Mouse (Mus musculus): ENCODE data around the gene Kdm3a. TPM values are rescaled to one million over a fixed set of nuclear protein-coding genes. Genes with fewer than 3 reads are reported as not detected.

Kdm3a gene
- polyA plus RNA-seq, 1 experiment from 2014 or later, result 27.7 TPM

- H3K27ac ChIP-seq (replicated peaks; ENCODE audit: low read depth, low read length), result no peak overlapping the region
- 76% methylated on average over 3 of the region's 3 CpGs for WGBS
- DNase-seq (ENCODE audit: low spot score) (no peak), ATAC-seq (ENCODE audit: low read depth) (no peak)
- no peak overlapping the region for H3K4me3 ChIP-seq (ENCODE audit: low read depth, low read length)
- no peaks in the 10 kb centered on the region for H3K27me3 ChIP-seq (replicated peaks; ENCODE audit: control insufficient read depth, insufficient read depth, low read length)
- peaks cover 31% of the 10 kb centered on the region for H3K36me3 ChIP-seq (ENCODE audit: control insufficient read depth, insufficient read depth, low read length)
- no peak overlapping the region for H3K4me2 ChIP-seq (ENCODE audit: low read depth, low read length)
- H3K9me3 ChIP-seq (ENCODE audit: control insufficient read depth, low read length), result no peaks in the 10 kb centered on the region
- no peaks in the 10 kb centered on the region for H3K4me1 ChIP-seq (ENCODE audit: control insufficient read depth, insufficient read depth, low read length)
- H3K9ac ChIP-seq (ENCODE audit: low read depth, low read length), result no peak overlapping the region
These were observed 64.2 kb downstream of the Kdm3a start for GRCm38 (mm10) chr6:71568616-71569015.

- ATAC-seq (ENCODE audit: low read depth) (no peak), DNase-seq (ENCODE audit: low spot score) (no peak)
- Histone ChIP-seq H3K27me3 (replicated peaks; ENCODE audit: control insufficient read depth, insufficient read depth, low read length) (no peaks in the 10 kb centered on the region), H3K9ac (ENCODE audit: low read depth, low read length) (no peak overlapping the region), H3K4me2 (ENCODE audit: low read depth, low read length) (no peak overlapping the region), H3K4me1 (ENCODE audit: control insufficient read depth, insufficient read depth, low read length) (no peaks in the 10 kb centered on the region), H3K9me3 (ENCODE audit: control insufficient read depth, low read length) (no peaks in the 10 kb centered on the region), H3K4me3 (ENCODE audit: low read depth, low read length) (no peak overlapping the region), H3K27ac (replicated peaks; ENCODE audit: low read depth, low read length) (no peak overlapping the region), H3K36me3 (ENCODE audit: control insufficient read depth, insufficient read depth, low read length) (peaks cover 6% of the 10 kb centered on the region; the same call in 1 of the 2 replicates)
- WGBS, result 96% methylated on average over 2 of the region's 2 CpGs
These were observed 76.0 kb downstream of the Kdm3a start for GRCm38 (mm10) chr6:71556826-71557225.

- no peaks in the 10 kb centered on the region; the same call in 1 of the 2 replicates for H3K36me3 ChIP-seq (ENCODE audit: control insufficient read depth, insufficient read depth, low read length)
- no peak overlapping the region for H3K4me2 ChIP-seq (ENCODE audit: low read depth, low read length)
- no peak for ATAC-seq (ENCODE audit: low read depth)
- no peak overlapping the region for H3K4me3 ChIP-seq (ENCODE audit: low read depth, low read length)
- no peaks in the 10 kb centered on the region for H3K4me1 ChIP-seq (ENCODE audit: control insufficient read depth, insufficient read depth, low read length)
- H3K9ac ChIP-seq (ENCODE audit: low read depth, low read length), result no peak overlapping the region
- no peak for DNase-seq (ENCODE audit: low spot score)
- WGBS, result 91% methylated on average over 2 of the region's 2 CpGs
- no peaks in the 10 kb centered on the region for H3K27me3 ChIP-seq (replicated peaks; ENCODE audit: control insufficient read depth, insufficient read depth, low read length)
- no peak overlapping the region for H3K27ac ChIP-seq (replicated peaks; ENCODE audit: low read depth, low read length)
- H3K9me3 ChIP-seq (ENCODE audit: control insufficient read depth, low read length), result no peaks in the 10 kb centered on the region
These were observed 77.3 kb downstream of the Kdm3a start for GRCm38 (mm10) chr6:71555507-71555951.

DNA sequence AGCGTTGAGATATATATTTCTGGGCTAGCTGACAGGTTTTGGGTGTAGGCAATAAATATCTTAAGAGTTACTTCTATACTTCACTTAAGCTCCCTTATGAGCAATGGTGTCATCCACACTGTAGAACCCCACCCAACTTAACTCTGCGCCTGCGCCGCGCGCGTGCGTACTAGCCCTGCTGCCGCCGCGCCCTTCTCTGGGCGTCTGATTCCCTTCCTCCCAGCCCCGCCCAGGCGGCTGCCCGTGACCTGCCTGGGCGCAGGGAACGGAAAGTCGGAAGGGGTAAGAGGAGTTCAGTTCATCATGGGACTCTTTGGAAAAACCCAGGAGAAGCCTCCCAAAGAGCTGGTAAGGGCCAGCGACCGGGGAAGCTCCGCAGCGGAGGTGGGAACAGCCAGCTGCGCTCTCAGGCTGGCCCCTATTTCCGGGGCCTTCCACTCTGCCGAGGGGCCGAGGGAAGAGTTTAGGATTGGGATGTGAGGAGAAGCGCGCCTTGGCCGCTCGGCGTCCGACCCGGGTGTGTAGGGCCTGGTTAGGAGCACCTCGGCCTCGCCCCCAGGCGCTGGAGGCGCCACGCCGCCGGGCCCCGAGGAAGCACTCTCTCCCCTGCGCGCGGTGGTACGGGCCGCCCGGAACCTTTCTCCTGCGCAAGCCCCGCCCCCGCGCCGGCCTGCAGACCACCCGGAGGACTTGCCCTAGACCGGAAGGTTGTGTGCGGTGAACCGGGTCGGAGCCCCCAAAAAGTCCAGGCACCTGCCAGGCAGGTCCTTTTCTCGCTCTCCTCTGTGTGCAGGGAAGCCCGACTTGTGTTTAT lies 88.9 kb downstream of the Kdm3a start, which contains the start of gene Chmp3:
TSS of gene Chmp3 (plus strand) at position 112 of the 814 bp plus-strand sequence.
- ATAC-seq (ENCODE audit: low read depth), result peak; percentile 99
- no peaks in the 10 kb centered on the region for H3K4me1 ChIP-seq (ENCODE audit: control insufficient read depth, insufficient read depth, low read length)
- peak; percentile 94 for DNase-seq (ENCODE audit: low spot score)
- H3K27me3 ChIP-seq (replicated peaks; ENCODE audit: control insufficient read depth, insufficient read depth, low read length), result no peaks in the 10 kb centered on the region
- peak within 1 kb of the TSS; percentile 65 for H3K4me3 ChIP-seq (ENCODE audit: low read depth, low read length)
- H3K9ac ChIP-seq (ENCODE audit: low read depth, low read length), result peak within 1 kb of the TSS; percentile 94
- no peaks in the 10 kb centered on the region for H3K9me3 ChIP-seq (ENCODE audit: control insufficient read depth, low read length)
- peak within 1 kb of the TSS; percentile 97 for H3K27ac ChIP-seq (replicated peaks; ENCODE audit: low read depth, low read length)
- H3K36me3 ChIP-seq (ENCODE audit: control insufficient read depth, insufficient read depth, low read length), result peaks cover 5% of the 10 kb centered on the region; the same call in 1 of the 2 replicates
- H3K4me2 ChIP-seq (ENCODE audit: low read depth, low read length), result peak within 1 kb of the TSS; percentile 66
- under 1% methylated on average over 42 of the region's 59 CpGs for WGBS

Other genes with a start within 250 kb of the Kdm3a start
- gene Rmnd5a, start 192.4 kb downstream of the Kdm3a start, polyA plus RNA-seq (2014; fragmentation: Nextera tagmentation; extraction: Ambion mirVana), result 8.3 and 9.6 TPM in 2 replicates
- 20.7 and 21.2 TPM in 2 replicates for gene Rnf103, start 139.1 kb downstream of the Kdm3a start, polyA plus RNA-seq (2014; fragmentation: Nextera tagmentation; extraction: Ambion mirVana)
- gene Chmp3, start 89.2 kb downstream of the Kdm3a start, polyA plus RNA-seq (2014; fragmentation: Nextera tagmentation; extraction: Ambion mirVana), result 69.6 and 70.3 TPM in 2 replicates
- 28.4 and 29.3 TPM in 2 replicates for gene Reep1, start 74.6 kb upstream of the Kdm3a start, polyA plus RNA-seq (2014; fragmentation: Nextera tagmentation; extraction: Ambion mirVana)
- gene Mrpl35, start 194.0 kb upstream of the Kdm3a start, polyA plus RNA-seq (2014; fragmentation: Nextera tagmentation; extraction: Ambion mirVana), result 61.9 and 63.6 TPM in 2 replicates
- 160 and 176 TPM in 2 replicates for gene Immt, start 198.3 kb upstream of the Kdm3a start, polyA plus RNA-seq (2014; fragmentation: Nextera tagmentation; extraction: Ambion mirVana)

Measured in embryonic facial prominence, embryonic 14.5 days (tissue).